Mouse (Mus musculus): ENCODE data around the gene Wiz. TPM values are rescaled to one million over a fixed set of nuclear protein-coding genes. Genes with fewer than 3 reads are reported as not detected.

Gene Wiz
- total RNA-seq, 4 experiments from 2014 or later, result 45.4 to 81.3 (median 58.8) TPM

GRCm38 (mm10) chr17:32348406-32348805 lies 40.8 kb downstream of the Wiz start:
- no peak for DNase-seq

GRCm38 (mm10) chr17:32341102-32341501 lies 48.1 kb downstream of the Wiz start:
- no peak for DNase-seq

- DNase-seq, result no peak
Measured at GRCm38 (mm10) chr17:32340110-32340509, 49.1 kb downstream of the Wiz start.

DNA sequence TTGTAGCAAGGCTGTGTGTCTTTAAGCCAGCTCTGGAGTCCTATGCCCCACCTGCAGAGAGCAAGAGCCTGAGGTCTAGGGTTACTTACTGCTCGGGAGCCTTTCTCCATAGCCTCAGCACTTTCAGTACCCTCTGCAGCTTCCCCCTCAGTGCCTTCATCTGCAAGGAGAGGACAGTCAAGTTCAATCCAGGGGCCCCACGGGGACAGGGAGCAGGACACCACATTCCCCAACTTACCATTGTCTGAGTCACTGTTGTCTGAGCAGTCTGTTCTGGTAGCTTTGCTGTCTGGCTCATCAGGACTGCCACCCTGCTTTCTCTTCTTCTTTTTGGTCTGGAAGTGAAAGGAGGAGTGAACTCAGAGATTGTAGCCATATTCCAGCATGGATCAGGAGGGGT lies 53.4 kb downstream of the Wiz start:
- no peak for DNase-seq

- no peak for DNase-seq
Measured at GRCm38 (mm10) chr17:32334921-32335320, 54.3 kb downstream of the Wiz start.

- no peak for DNase-seq
Measured at GRCm38 (mm10) chr17:32333675-32334303, 55.5 kb downstream of the Wiz start.

- DNase-seq, result no peak
Measured at GRCm38 (mm10) chr17:32327501-32327900, 61.7 kb downstream of the Wiz start.

DNA sequence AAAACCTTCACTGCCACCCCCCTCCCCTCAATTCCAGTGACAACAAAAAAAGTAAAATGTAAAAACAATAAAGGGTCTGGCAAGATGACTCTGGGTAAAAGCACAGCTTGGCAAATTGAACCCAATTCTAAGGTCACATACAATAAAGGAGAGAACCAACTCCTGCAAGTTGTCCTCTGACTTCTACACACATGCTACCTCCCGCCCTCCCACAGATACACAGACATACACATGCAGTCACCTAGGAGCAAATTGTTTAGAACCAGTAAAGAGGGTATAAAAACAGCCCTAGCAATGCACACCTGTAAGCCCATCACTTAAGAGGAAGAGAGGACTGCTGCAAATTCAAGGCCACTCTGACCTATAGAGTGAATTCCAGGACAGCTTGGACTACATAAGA lies 66.4 kb downstream of the Wiz start:
- no peak for DNase-seq

DNA sequence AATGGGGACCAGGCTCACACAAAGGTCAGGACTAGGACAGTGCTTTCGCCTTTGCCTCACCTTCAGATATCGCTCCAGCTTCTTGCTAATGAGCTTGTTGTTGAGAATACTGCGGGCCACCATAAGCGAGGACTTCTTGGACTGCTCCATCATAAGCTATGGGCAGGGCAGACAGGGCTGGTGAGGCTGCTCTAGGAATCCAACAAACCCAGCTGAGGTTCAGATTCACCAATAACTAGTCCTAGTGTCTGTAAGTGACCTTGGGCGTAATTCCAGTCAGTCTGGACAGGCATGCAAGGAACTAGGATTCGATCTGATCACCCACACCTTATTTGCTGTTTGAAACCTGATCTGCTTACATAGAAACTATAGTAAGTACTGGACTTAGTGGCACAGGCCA lies 67.4 kb downstream of the Wiz start:
- no peak for DNase-seq

- no peak for DNase-seq
Measured at GRCm38 (mm10) chr17:32321390-32321734, 67.9 kb downstream of the Wiz start.

DNA sequence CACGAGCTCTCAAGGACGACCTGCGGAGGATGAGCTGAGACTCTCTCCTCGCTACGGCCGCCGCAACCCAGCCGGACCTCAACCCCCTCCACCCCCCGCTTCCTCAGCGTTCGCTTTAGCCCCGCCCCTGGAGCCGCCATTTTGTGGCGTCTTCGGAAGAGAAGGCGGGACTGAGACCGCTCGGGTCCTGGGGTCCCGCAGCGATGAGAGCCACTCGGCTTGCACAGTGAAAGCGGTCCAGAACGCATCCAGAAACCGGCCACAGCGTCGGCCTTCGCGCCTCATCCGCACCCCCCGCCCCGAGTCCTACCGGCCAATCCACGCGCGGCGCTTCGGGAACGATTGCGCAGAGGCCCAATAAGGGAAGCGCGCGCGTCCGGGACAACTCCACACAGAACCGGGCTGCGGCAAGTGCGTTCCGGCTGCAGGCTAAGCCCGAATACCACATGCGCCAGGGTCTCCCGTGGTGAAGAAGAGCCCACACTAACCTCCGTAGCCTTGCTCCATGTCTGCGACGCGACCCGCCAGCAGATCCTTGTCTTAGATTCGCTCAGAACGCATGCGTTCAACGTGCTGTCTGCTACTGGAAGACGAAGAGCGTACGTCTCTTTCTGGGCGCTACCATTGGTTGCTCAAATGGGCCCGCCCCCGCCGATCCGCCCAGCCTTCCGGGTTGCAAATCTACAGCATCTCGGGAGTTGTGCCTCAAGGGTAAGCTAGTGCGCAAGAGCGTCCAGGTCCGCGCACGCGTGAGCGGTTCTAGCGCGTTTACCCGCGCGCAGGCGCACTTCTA lies 68.4 kb downstream of the Wiz start, which contains the start of gene Akap8:
Gene Akap8 (minus strand): TSS at position 642 of the 793 bp plus-strand sequence.
- peak; percentile 99 for DNase-seq

DNA sequence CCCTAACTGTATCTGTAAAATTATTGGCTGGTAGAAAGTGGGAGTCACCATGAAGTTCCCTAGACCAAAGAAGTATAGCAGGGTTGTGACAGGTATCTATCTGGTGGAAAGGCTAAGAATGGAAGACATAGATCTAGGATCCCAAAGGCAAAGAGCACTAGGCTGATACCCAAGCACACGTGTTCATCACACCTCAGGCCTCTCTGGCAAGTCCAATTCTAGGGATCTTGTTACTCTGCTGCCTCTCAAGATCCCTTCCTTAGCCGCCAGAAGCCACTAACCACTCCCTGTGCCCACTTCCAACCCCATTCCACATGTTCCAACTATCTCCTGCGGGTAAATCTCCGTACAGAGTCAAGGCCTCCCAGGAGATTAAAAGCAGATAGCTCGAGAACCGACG lies 69.3 kb downstream of the Wiz start:
- DNase-seq, result no peak

- DNase-seq, result no peak
Measured at GRCm38 (mm10) chr17:32317708-32318107, 71.5 kb downstream of the Wiz start.

DNA sequence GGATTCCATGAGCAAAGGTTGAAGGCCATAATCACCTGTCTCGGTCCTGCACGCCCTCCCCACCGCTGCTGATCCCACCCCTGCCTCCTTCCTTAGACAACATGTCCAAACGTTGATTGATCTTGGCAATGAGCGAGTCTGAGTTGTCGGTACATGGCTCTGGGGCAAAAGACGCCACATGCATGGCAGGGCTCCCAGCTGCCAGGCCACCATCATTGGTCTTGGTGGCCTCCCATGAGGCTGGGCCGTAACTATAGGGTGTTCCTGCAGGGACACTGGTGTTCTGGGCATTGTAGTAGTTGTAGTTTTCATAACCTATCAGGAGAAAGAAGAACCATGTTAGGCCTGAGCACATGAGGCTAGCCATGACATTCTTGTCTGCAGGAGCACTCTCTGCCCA lies 72.2 kb downstream of the Wiz start:
- DNase-seq, result no peak

DNA sequence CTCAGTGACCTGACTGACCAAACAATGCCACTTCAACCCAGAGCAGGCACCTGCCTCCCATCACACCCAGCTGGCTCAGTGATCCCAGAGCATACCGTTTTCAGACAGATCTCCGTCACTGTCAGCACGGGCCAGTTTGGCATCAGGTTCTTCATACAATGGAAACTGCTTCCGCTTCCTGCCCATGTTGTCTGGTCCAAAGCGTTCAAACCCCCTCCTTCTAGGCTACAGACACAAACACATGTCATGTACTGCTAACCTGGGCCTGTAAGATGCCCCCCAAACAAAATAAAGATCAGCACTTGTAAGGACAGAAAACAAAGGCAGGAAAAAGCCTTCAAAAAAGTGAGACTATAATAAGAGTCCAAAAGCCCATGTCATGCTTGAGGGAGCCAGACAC lies 73.7 kb downstream of the Wiz start:
- DNase-seq, result no peak

DNA sequence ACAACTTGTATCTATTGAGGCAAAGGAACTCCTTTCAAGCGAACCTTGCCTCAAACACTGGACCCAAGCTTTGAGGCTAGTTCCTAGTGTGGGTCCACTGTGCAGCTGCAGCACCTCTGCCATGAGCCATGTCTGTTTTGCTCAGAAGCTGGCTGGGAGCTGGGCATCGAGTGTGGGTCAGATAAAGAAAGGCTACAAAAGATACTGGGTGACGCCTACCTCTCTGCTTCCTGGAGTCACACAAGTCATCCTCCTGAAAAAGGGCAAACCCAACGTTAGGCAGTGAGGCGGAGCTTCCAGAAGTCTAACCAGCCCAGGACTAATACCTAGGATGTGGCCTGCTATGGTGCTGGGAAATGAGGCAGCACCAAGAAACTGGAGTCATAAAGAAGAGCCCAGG lies 75.3 kb downstream of the Wiz start:
- no peak for DNase-seq

- no peak for DNase-seq
Measured at GRCm38 (mm10) chr17:32312801-32313200, 76.4 kb downstream of the Wiz start.

- DNase-seq, result no peak
Measured at GRCm38 (mm10) chr17:32307963-32308362, 81.3 kb downstream of the Wiz start.

Small RNA genes lying within 50 kb of the gene (microRNA-seq; reads per million reads assigned to microRNA genes)
- gene Gm22201, result 0 reads per million in 2 experiments

Other genes starting within 250 kb of the Wiz start
- gene Notch3, start 222.6 kb downstream of the Wiz start, total RNA-seq (2022), result 10 to 100 TPM in 1 of 4 experiments, 1 to 10 TPM in 3; 5.7 to 10.7 (median 7.3) TPM
- gene Ephx3, start 199.9 kb downstream of the Wiz start, total RNA-seq (2022), result under 1 TPM; 0.13 to 0.43 (median 0.31) TPM
- 100 to 1,000 TPM in 3 of 4 experiments, 10 to 100 TPM in 1; 95.4 to 135 (median 109) TPM for gene Brd4, start 104.7 kb downstream of the Wiz start, total RNA-seq (2022)
- 100 to 1,000 TPM in 2 of 4 experiments, 10 to 100 TPM in 2; 60.5 to 149 (median 103) TPM for gene Akap8, start 68.2 kb downstream of the Wiz start, total RNA-seq (2022)
- 100 to 1,000 TPM; 105 to 275 (median 189) TPM for gene Akap8l, start 38.8 kb downstream of the Wiz start, total RNA-seq (2022)
- gene Rasal3, start 14.1 kb upstream of the Wiz start, total RNA-seq (2022), result 1 to 10 TPM; 2.2 to 4.0 (median 2.5) TPM
- under 1 TPM; 0.11 to 0.62 (median 0.34) TPM for gene Pglyrp2, start 34.7 kb upstream of the Wiz start, total RNA-seq (2022)
- not detected for gene Cyp4f39, start 63.3 kb upstream of the Wiz start, total RNA-seq (2022)
- 10 to 100 TPM; 11.1 to 32.1 (median 21.6) TPM for gene Cyp4f17, start 116.6 kb upstream of the Wiz start, total RNA-seq (2022)
- 10 to 100 TPM; 12.0 to 28.8 (median 19.9) TPM for gene Cyp4f16, start 147.1 kb upstream of the Wiz start, total RNA-seq (2022)
- not detected for gene Cyp4f37, start 231.9 kb upstream of the Wiz start, total RNA-seq (2022)

Measured in adrenal gland, adult 8-10 months (tissue).